Mouse (Mus musculus): ENCODE data around the gene Dpp10.

The Dpp10 gene

GRCm38 (mm10) chr1:123902628-123903027, 142.7 kb downstream of the Dpp10 start:
- DNase-seq, result no peak

GRCm38 (mm10) chr1:123901218-123901617, 144.1 kb downstream of the Dpp10 start:
- DNase-seq, result no peak

GRCm38 (mm10) chr1:123887243-123887642, 158.1 kb downstream of the Dpp10 start:
- DNase-seq, result no peak

GRCm38 (mm10) chr1:123846881-123847280, 198.5 kb downstream of the Dpp10 start:
- no peak for DNase-seq

GRCm38 (mm10) chr1:123801206-123801605, 244.2 kb downstream of the Dpp10 start:
- DNase-seq, result no peak

GRCm38 (mm10) chr1:123765511-123765910, 279.8 kb downstream of the Dpp10 start:
- DNase-seq, result no peak

DNA sequence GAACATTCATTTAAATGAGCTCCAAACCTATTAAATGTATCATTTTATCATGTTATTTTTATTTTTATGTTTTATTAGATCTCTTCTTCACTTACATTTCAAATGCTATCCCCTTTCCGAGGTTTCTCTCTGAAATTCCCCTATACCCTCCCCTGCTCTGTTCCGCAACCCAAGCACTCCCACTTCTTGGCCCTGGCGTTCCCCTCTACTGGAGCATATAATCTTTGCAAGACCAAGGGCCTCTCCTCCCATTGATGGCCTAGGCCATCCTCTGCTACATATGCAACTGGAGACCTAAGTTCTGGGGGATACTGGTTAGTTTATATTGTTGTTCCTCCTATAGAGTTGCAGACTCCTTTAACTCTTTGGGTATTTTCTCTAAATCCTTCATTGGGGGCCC, 283.1 kb downstream of the Dpp10 start:
- no peak for DNase-seq

GRCm38 (mm10) chr1:123756055-123756454, 289.3 kb downstream of the Dpp10 start:
- no peak for DNase-seq

DNA sequence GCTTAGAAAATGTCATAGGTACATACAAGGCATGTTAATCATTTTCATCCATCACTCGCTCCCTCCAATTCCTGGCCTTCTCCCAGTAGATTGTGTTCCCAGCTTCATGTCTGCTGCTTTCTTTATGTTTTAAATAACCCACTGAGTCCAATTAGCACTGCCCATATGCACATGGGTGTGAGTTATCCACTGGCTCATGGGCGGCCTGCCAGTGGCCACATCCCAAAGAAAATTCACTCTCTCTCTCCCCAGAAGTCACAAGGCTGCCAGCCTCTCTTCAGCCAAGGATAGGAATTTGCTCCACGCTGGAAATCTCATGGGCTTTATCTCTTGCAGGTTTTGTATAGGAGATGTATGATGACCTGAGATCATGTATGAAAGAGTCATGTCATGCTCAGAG, 338.1 kb downstream of the Dpp10 start:
- DNase-seq, result no peak

- no peak for DNase-seq
Measured at GRCm38 (mm10) chr1:123658409-123658808, 386.9 kb downstream of the Dpp10 start.

DNA sequence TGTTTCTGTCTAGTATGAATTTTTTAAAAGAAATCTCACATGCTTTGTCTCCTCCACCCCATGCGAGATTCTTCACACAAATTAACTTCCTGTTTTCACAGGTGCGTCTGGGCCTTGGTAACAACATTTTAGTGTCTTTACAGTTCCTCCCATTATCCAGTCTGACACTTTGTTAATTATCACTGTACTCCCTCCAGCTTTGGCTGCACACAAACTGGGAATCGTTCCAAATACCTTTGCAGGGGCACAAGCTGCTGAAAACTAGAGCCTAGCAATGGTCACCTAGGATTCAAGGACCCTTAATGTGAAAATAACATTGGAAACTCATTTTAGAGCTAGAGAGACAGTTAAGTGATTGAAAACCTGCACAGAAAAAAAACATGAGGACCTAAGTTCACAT, 388.8 kb downstream of the Dpp10 start:
- peak; percentile 13 for DNase-seq

GRCm38 (mm10) chr1:123637897-123638296, 407.5 kb downstream of the Dpp10 start:
- DNase-seq, result no peak

GRCm38 (mm10) chr1:123628268-123628667, 417.1 kb downstream of the Dpp10 start:
- no peak for DNase-seq

GRCm38 (mm10) chr1:123584857-123585256, 460.5 kb downstream of the Dpp10 start:
- no peak for DNase-seq

DNA sequence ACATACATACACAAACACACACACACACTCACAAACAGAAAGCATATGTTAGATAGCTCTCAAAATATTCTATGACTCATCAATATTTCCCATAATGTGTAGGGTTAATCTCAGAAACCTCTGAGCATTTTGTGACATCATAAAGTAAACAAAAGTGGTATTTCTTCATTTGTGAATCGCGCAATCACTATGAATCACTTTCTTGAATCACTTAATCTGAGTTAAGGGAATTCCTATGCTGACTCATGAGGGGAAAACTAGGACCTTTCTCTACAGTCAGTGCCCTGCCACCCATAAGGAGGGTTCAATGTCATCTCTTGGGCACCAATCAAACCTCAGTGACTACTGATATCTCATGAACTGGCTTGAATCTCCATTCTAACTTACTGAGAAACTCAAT, 465.2 kb downstream of the Dpp10 start:
- DNase-seq, result no peak

DNA sequence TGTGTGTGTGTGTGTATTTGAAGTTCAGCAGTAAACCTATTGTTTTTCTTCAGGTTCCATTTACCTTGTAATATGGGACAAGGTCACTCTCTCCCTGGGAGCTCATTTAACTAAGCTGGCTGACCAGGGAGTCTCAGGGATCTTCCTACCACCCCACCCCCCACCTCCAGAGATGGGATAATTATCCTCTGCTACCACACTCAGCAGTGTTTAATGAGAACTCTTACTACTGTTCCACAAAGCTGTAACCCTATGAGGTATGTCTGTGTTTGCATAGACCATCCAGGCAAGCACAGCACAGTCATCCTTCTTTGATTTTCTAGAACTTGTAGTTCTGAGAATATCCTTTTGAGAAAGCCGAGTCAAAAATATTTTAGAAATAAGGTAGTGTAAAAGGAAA, 471.6 kb downstream of the Dpp10 start:
- DNase-seq, result no peak

GRCm38 (mm10) chr1:123542496-123542895, 502.9 kb downstream of the Dpp10 start:
- no peak for DNase-seq

DNA sequence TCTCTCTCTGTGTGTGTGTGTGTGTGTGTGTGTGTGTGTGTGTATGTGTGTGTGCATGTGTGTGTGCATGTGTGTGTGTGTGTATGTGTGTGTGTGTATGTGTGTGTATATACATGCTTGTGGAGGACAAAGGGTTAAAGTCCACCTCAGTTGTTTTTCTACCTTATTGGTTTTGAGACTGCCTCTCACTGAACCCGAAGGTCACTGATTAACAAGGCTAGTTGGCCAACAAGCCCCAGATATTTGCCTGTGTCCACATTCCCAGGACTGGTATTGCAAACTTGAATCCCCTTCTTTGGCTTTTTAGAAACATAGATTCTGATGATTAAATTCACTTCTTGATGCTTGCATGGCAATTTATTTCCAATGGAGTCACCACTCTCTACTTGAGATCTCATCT, 577.6 kb downstream of the Dpp10 start:
- DNase-seq, result no peak

- DNase-seq, result peak; percentile 18
Measured at GRCm38 (mm10) chr1:123414163-123414562, 631.2 kb downstream of the Dpp10 start.

GRCm38 (mm10) chr1:123351300-123351699, 694.1 kb downstream of the Dpp10 start:
- DNase-seq, result no peak

DNA sequence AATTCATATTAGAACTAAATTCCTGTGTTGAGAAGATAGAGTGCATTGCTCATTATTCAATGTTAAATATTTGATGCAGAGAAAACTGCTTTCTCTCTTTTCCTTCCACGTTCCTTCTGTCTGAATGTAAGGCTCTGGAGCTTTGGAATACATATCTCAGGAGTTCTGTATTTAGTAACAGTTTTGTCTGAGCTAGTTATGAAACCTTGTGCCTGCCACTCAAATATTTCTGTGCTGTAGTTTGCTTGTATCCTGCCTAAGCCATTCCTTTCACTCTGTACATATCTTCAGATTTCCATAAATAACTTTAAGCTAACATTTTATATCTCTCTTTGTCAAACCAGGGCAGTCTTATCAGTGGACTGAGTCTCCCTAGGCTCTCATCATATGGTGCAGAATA, 707.5 kb downstream of the Dpp10 start:
- DNase-seq, result no peak

GRCm38 (mm10) chr1:123316886-123317285, 728.5 kb downstream of the Dpp10 start:
- DNase-seq, result no peak
